Mouse (Mus musculus): ENCODE results near the gene Hyal3. TPM values are rescaled to one million over a fixed set of nuclear protein-coding genes. Genes with fewer than 3 reads are reported as not detected.
A peak's percentile ranks its signal among the peaks of the same experiment; 100 is the strongest.

Gene Hyal3
- polyA plus RNA-seq, 2 experiments, result 1.2 to 1.4 TPM

- H3K9me3 ChIP-seq (ENCODE audit: control insufficient read depth, low read length), result no peaks in the 10 kb centered on the region
- H3K4me3 ChIP-seq (replicated peaks; ENCODE audit: low read length), result no peak within 1 kb of the TSS
- peaks cover 80% of the 10 kb centered on the region for H3K4me1 ChIP-seq (ENCODE audit: control insufficient read depth, insufficient read depth, low read length)
- peak within 1 kb of the TSS; percentile 28 for H3K27ac ChIP-seq (replicated peaks; ENCODE audit: low read depth, low read length)
- H3K36me3 ChIP-seq (ENCODE audit: control insufficient read depth, insufficient read depth, low read length), result peaks cover 4% of the 10 kb centered on the region
- no peak for TF ChIP-seq POLR2A (IDR thresholded peaks at IDR 0.05; ENCODE audit: borderline replicate concordance, extremely low read depth, insufficient read depth, insufficient read length)
- no peak within 1 kb of the TSS for H3K9ac ChIP-seq (ENCODE audit: low read depth, low read length, severe bottlenecking)
- no peak for DNase-seq (ENCODE audit: low spot score)
- H3K4me2 ChIP-seq (replicated peaks; ENCODE audit: low read depth, low read length, severe bottlenecking), result peak within 1 kb of the TSS; percentile 46; the same call in 1 of the 2 replicates
- H3K27me3 ChIP-seq (ENCODE audit: control insufficient read depth, insufficient read depth, low read length), result no peaks in the 10 kb centered on the region
- 34% methylated on average over 11 of the region's 12 CpGs for WGBS
- ATAC-seq (ENCODE audit: low FRiP score, low read depth), result no peak
Measured at GRCm38 (mm10) chr9:107608741-107609432, 28.3 kb downstream of the Hyal3 start, which contains the start of gene Sema3b. Gene Sema3b, minus strand, starts transcription at chr9:107609229.

- no peak overlapping the region for H3K4me3 ChIP-seq (replicated peaks; ENCODE audit: low read length)
- no peak overlapping the region for H3K4me2 ChIP-seq (replicated peaks; ENCODE audit: low read depth, low read length, severe bottlenecking)
- H3K27me3 ChIP-seq (ENCODE audit: control insufficient read depth, insufficient read depth, low read length), result no peaks in the 10 kb centered on the region
- H3K9ac ChIP-seq (ENCODE audit: low read depth, low read length, severe bottlenecking), result no peak overlapping the region
- no peak for TF ChIP-seq POLR2A (IDR thresholded peaks at IDR 0.05; ENCODE audit: borderline replicate concordance, extremely low read depth, insufficient read depth, insufficient read length)
- no peaks in the 10 kb centered on the region for H3K9me3 ChIP-seq (ENCODE audit: control insufficient read depth, low read length)
- no peak for ATAC-seq (ENCODE audit: low FRiP score, low read depth)
- DNase-seq (ENCODE audit: low spot score), result no peak
- 0 out of 2 replicates have a peak overlapping the region, but pooled peaks have one; percentile 27 for H3K27ac ChIP-seq (replicated peaks; ENCODE audit: low read depth, low read length)
- peaks cover 10% of the 10 kb centered on the region for H3K36me3 ChIP-seq (ENCODE audit: control insufficient read depth, insufficient read depth, low read length)
- peaks cover 75% of the 10 kb centered on the region for H3K4me1 ChIP-seq (ENCODE audit: control insufficient read depth, insufficient read depth, low read length)
- WGBS, result 65% methylated on average over 4 of the region's 4 CpGs
Measured at GRCm38 (mm10) chr9:107609433-107609830, 28.8 kb downstream of the Hyal3 start.

- H3K27ac ChIP-seq (replicated peaks; ENCODE audit: low read depth, low read length), result peak overlapping the region; percentile 92
- peak overlapping the region; percentile 38; the same call in 1 of the 2 replicates for H3K4me3 ChIP-seq (replicated peaks; ENCODE audit: low read length)
- no peak for ATAC-seq (ENCODE audit: low FRiP score, low read depth)
- TF ChIP-seq POLR2A (IDR thresholded peaks at IDR 0.05; ENCODE audit: borderline replicate concordance, extremely low read depth, insufficient read depth, insufficient read length), result no peak
- H3K27me3 ChIP-seq (ENCODE audit: control insufficient read depth, insufficient read depth, low read length), result no peaks in the 10 kb centered on the region
- DNase-seq (ENCODE audit: low spot score), result no peak
- peaks cover 32% of the 10 kb centered on the region for H3K36me3 ChIP-seq (ENCODE audit: control insufficient read depth, insufficient read depth, low read length)
- peaks cover 54% of the 10 kb centered on the region for H3K4me1 ChIP-seq (ENCODE audit: control insufficient read depth, insufficient read depth, low read length)
- no peaks in the 10 kb centered on the region for H3K9me3 ChIP-seq (ENCODE audit: control insufficient read depth, low read length)
- H3K9ac ChIP-seq (ENCODE audit: low read depth, low read length, severe bottlenecking), result peak overlapping the region; percentile 59; the same call in 1 of the 2 replicates
- 63% methylated on average over 6 of the region's 6 CpGs for WGBS
- H3K4me2 ChIP-seq (replicated peaks; ENCODE audit: low read depth, low read length, severe bottlenecking), result peak overlapping the region; percentile 85; the same call in 1 of the 2 replicates
Measured at GRCm38 (mm10) chr9:107611456-107612190, 31.0 kb downstream of the Hyal3 start.

GRCm38 (mm10) chr9:107612191-107612944, 31.8 kb downstream of the Hyal3 start:
- no peak for TF ChIP-seq POLR2A (IDR thresholded peaks at IDR 0.05; ENCODE audit: borderline replicate concordance, extremely low read depth, insufficient read depth, insufficient read length)
- peak; percentile 93 for ATAC-seq (ENCODE audit: low FRiP score, low read depth)
- Histone ChIP-seq H3K4me1 (ENCODE audit: control insufficient read depth, insufficient read depth, low read length) (peaks cover 47% of the 10 kb centered on the region), H3K9me3 (ENCODE audit: control insufficient read depth, low read length) (no peaks in the 10 kb centered on the region), H3K27ac (replicated peaks; ENCODE audit: low read depth, low read length) (peak overlapping the region; percentile 92), H3K9ac (ENCODE audit: low read depth, low read length, severe bottlenecking) (peak overlapping the region; percentile 59), H3K4me3 (replicated peaks; ENCODE audit: low read length) (peak overlapping the region; percentile 38), H3K4me2 (replicated peaks; ENCODE audit: low read depth, low read length, severe bottlenecking) (peak overlapping the region; percentile 85), H3K27me3 (ENCODE audit: control insufficient read depth, insufficient read depth, low read length) (no peaks in the 10 kb centered on the region), H3K36me3 (ENCODE audit: control insufficient read depth, insufficient read depth, low read length) (peaks cover 39% of the 10 kb centered on the region)
- peak; percentile 95 for DNase-seq (ENCODE audit: low spot score)
- WGBS, result 6% methylated on average over 43 of the region's 48 CpGs

All from limb, embryonic 14.5 days (tissue).